Mouse (Mus musculus) G1E (cell line): ENCODE results near the gene Larp4b. TPM values are rescaled to one million over a fixed set of nuclear protein-coding genes. Genes with fewer than 3 reads are reported as not detected.

Experiments
- ATAC-seq: 2 replicates; pipeline ENCODE4 v1.8.0; 2016; ENCODE audit warnings: mild to moderate bottlenecking; ENCODE audit not compliant: insufficient number of reproducible peaks, poor library complexity, low FRiP score, severe bottlenecking; ENCODE audit errors: extremely low read depth
- DNase-seq: peaks from one replicate; pipeline ENCODE4 v3.0.0; 2012; ENCODE audit warnings: low spot score
- H3K27me3 ChIP-seq: 2 replicates; pipeline ENCODE4 v1.6.1; 2012; ENCODE audit warnings: mild to moderate bottlenecking, low read length, inconsistent platforms; ENCODE audit not compliant: insufficient read depth
- H3K36me3 ChIP-seq: replicated peaks from 2 replicates; pipeline ENCODE3; 2012; ENCODE audit warnings: mild to moderate bottlenecking, inconsistent platforms
- H3K4me1 ChIP-seq: 2 replicates; pipeline ENCODE4 v1.6.1; 2012; ENCODE audit warnings: low read depth, low read length, inconsistent platforms, mixed read lengths; ENCODE audit not compliant: insufficient read depth
- H3K4me3 ChIP-seq: 2 replicates; pipeline ENCODE4 v1.5.1; 2012; ENCODE audit warnings: low read depth, mild to moderate bottlenecking, inconsistent platforms, low read length, moderate library complexity, mixed read lengths
- H3K9me3 ChIP-seq: replicated peaks from 2 replicates; pipeline ENCODE4 v1.6.1; 2012; ENCODE audit warnings: inconsistent platforms
- CTCF ChIP-seq: IDR thresholded peaks from 2 replicates; pipeline ENCODE4 v1.5.1; 2012; ENCODE audit warnings: low read depth, low read length, inconsistent platforms, mixed read lengths
- GATA1 ChIP-seq: IDR thresholded peaks from 2 replicates; pipeline ENCODE4 v1.6.1; 2012; ENCODE audit warnings: borderline replicate concordance, low read length, inconsistent platforms, mixed read lengths
- GATA2 ChIP-seq: IDR thresholded peaks from 2 replicates; pipeline ENCODE4 v1.6.1; 2012; ENCODE audit warnings: low read depth, low read length, inconsistent platforms, borderline replicate concordance
- POLR2AphosphoS5 ChIP-seq: IDR thresholded peaks from 2 replicates; pipeline ENCODE4 v1.6.1; 2012; ENCODE audit warnings: low read depth, low read length, inconsistent platforms; ENCODE audit not compliant: insufficient replicate concordance
- TAL1 ChIP-seq: conservative IDR thresholded peaks from 2 replicates; pipeline ENCODE4 v1.6.1; 2012; ENCODE audit warnings: low read depth, low read length, inconsistent platforms, mixed read lengths
- polyA plus RNA-seq: library from polyadenylated mRNA; stranded (reverse); fragments of >175 nt; gene quantifications from 2 replicates; pipeline ENCODE4 v1.2.3, GENCODE M21; 2012
- total RNA-seq, 2 experiments: library from RNA; stranded (forward) in 1 of 2; stranded (reverse) in 1 of 2; fragments of 200-1000 nt in 1 of 2; fragments of >200 nt in 1 of 2; fragmentation: Nextera tagmentation in 1 of 2; gene quantifications; 2 replicates each; pipeline ENCODE4 v1.2.3; 2014 to 2017

Larp4b gene
- total and polyA plus RNA-seq, 3 experiments: 66.3 to 233 (median 208) TPM

GRCm38 (mm10) chr13:9162888-9163287 is 69.2 kb downstream of the Larp4b start:
- peaks cover 97% of the 10 kb centered on the region for H3K36me3 ChIP-seq
- no peaks in the 10 kb centered on the region for H3K27me3 ChIP-seq
- TF ChIP-seq GATA1 (no peak), TAL1 (no peak), CTCF (no peak), GATA2 (no peak), POLR2AphosphoS5 (no peak)
- ATAC-seq (no peak), DNase-seq (no peak)
- H3K4me1 ChIP-seq: no peaks in the 10 kb centered on the region
- H3K4me3 ChIP-seq: no peak overlapping the region
- H3K9me3 ChIP-seq: no peaks in the 10 kb centered on the region

DNA sequence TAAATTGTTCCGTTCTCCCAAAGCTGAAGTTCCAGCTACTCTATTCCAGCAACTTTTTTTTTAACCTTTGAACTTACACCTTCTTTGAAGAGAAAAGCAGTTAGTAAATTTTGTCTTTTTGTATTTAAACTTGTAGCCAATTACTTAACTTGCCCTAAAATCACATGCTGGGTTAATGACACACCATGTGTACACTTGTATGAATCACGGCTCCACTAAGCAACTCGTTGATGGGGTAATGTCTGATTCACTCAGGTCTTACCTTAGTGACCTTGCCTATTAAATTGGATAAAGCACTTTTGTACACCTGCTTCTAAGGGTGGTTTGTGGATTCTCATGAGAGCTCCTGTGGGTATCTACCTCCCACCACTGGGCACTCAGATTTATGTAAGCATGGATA is 74.2 kb downstream of the Larp4b start:
- DNase-seq: no peak
- Histone ChIP-seq H3K36me3 (peaks cover 94% of the 10 kb centered on the region), H3K4me1 (peaks cover 10% of the 10 kb centered on the region), H3K4me3 (no peak overlapping the region), H3K27me3 (no peaks in the 10 kb centered on the region), H3K9me3 (no peaks in the 10 kb centered on the region)
- no peak for ATAC-seq
- TF ChIP-seq GATA1 (no peak), POLR2AphosphoS5 (no peak), GATA2 (no peak), TAL1 (no peak), CTCF (no peak)

DNA sequence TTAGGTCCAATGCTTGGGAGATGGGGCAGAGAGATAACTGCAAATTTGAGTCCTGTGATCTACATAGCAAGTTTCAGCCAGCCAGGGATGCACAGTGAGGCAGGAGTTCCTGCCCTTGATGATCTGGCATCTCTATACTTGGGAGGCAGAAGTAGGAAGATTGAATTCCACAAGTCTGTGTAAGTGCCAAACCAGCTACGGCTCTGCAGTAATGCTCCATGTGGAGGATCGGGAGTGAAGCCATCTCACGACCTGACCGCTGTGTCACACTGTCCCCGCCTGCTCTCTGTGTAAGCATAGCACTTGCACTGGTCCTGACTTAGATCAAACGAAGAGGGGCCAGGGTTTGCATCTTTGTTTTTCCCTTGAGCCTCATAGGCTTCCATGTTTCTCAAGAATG is 75.9 kb downstream of the Larp4b start:
- Histone ChIP-seq H3K4me1 (peaks cover 21% of the 10 kb centered on the region), H3K27me3 (no peaks in the 10 kb centered on the region), H3K36me3 (peaks cover 95% of the 10 kb centered on the region), H3K4me3 (no peak overlapping the region), H3K9me3 (no peaks in the 10 kb centered on the region)
- DNase-seq (no peak), ATAC-seq (no peak)
- no peak for TF ChIP-seq TAL1
- no peak for TF ChIP-seq GATA2
- no peak for TF ChIP-seq CTCF
- TF ChIP-seq POLR2AphosphoS5: no peak
- TF ChIP-seq GATA1: no peak

- Histone ChIP-seq H3K27me3 (no peaks in the 10 kb centered on the region), H3K36me3 (peaks cover 95% of the 10 kb centered on the region), H3K4me3 (no peak overlapping the region), H3K4me1 (peaks cover 21% of the 10 kb centered on the region), H3K9me3 (no peaks in the 10 kb centered on the region)
- TF ChIP-seq POLR2AphosphoS5: no peak
- TF ChIP-seq CTCF: no peak
- TF ChIP-seq GATA1: no peak
- no peak for TF ChIP-seq GATA2
- no peak for TF ChIP-seq TAL1
- ATAC-seq (no peak), DNase-seq (no peak)
These were observed 77.0 kb downstream of the Larp4b start for GRCm38 (mm10) chr13:9170726-9171125.

GRCm38 (mm10) chr13:9173414-9173813 is 79.7 kb downstream of the Larp4b start:
- H3K4me1 ChIP-seq: peaks cover 45% of the 10 kb centered on the region
- DNase-seq: no peak
- H3K27me3 ChIP-seq: no peaks in the 10 kb centered on the region
- no peak for TF ChIP-seq GATA1
- no peak for TF ChIP-seq POLR2AphosphoS5
- no peak for TF ChIP-seq TAL1
- TF ChIP-seq CTCF: no peak
- no peak for TF ChIP-seq GATA2
- H3K4me3 ChIP-seq: no peak overlapping the region
- H3K9me3 ChIP-seq: no peaks in the 10 kb centered on the region
- H3K36me3 ChIP-seq: peaks cover 89% of the 10 kb centered on the region
- ATAC-seq: no peak

DNA sequence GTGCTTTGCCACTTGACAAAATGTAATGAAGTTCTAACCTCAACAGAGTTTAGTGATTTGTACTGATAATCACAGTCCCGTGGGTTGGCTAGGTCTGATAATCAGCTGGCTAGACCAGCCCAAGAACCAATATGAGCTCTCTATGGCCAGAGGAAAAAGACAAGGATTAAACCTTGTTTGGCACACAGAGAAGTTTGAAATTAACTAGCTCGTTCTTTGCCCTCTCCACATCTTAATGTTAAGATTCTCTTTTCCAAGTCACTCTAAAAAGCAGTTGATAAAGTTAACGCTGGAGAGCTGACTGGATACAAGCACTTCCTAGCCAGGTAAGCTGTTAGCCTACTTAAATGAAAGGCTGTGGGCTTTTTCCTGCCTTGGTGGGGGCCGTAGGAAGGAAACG is 81.5 kb downstream of the Larp4b start:
- H3K4me3 ChIP-seq: no peak overlapping the region
- H3K27me3 ChIP-seq: no peaks in the 10 kb centered on the region
- no peaks in the 10 kb centered on the region for H3K9me3 ChIP-seq
- H3K4me1 ChIP-seq: peaks cover 49% of the 10 kb centered on the region
- peaks cover 75% of the 10 kb centered on the region for H3K36me3 ChIP-seq
- DNase-seq: no peak
- TF ChIP-seq POLR2AphosphoS5: no peak
- no peak for TF ChIP-seq GATA2
- no peak for TF ChIP-seq TAL1
- no peak for TF ChIP-seq GATA1
- TF ChIP-seq CTCF: no peak
- ATAC-seq: no peak

GRCm38 (mm10) chr13:9178270-9178669 is 84.6 kb downstream of the Larp4b start:
- Histone ChIP-seq H3K4me3 (no peak overlapping the region), H3K27me3 (peaks cover 3% of the 10 kb centered on the region; the same call in 1 of the 2 replicates), H3K4me1 (peaks cover 40% of the 10 kb centered on the region), H3K36me3 (peaks cover 47% of the 10 kb centered on the region), H3K9me3 (no peaks in the 10 kb centered on the region)
- TF ChIP-seq GATA1 (no peak), GATA2 (no peak), TAL1 (no peak), CTCF (no peak), POLR2AphosphoS5 (no peak)
- ATAC-seq (no peak), DNase-seq (no peak)
